Comparison of ENCODE assay signal across 26 mouse cellular contexts in genomic region chr5:37819971-37820370, GRCm38 (mm10). TPM values are rescaled to one million over a fixed set of nuclear protein-coding genes. Genes with fewer than 3 reads are reported as not detected.
DNase-seq lines count a peak whose midpoint lies in the region; ATAC-seq and TF ChIP-seq lines count a peak whose summit lies in the region.
"Had no signal": no experiment of that assay in that cellular context is flagged by ENCODE, and none has a peak within 500 bp of the region (broad histone marks: within the 10 kb centered on the region; RNA-seq: fewer than 3 reads in every experiment).

No protein-coding gene starts in this region.

- peaks cover 7% of the 10 kb centered on the region for H3K4me1 ChIP-seq in hindbrain, embryonic 11.5 days (replicated peaks; ENCODE audit: control insufficient read depth, insufficient read depth, low read length)
- peaks cover 7% of the 10 kb centered on the region; the same call in 1 of the 2 replicates for H3K4me1 ChIP-seq in hindbrain, postnatal 0 days (ENCODE audit: insufficient read depth, low read length)
- H3K4me1 ChIP-seq in embryonic facial prominence, embryonic 13.5 days, result peaks cover 52% of the 10 kb centered on the region
- peaks cover 61% of the 10 kb centered on the region for H3K4me1 ChIP-seq in limb, embryonic 12.5 days (replicated peaks)

- DNase-seq in hindbrain, embryonic 11.5 days (ENCODE audit: low spot score), result peak; percentile 44
- DNase-seq in hindbrain, postnatal 0 days (ENCODE audit: low spot score), result no peak
- DNase-seq in embryo, embryonic 9.5 days (ENCODE audit: extremely low spot score), result peak; percentile 28
- no peak for DNase-seq in kidney, adult 8-10 months
- DNase-seq in cerebellum, adult 11 months, result no peak
- DNase-seq in adrenal gland, postnatal 14 days, result no peak
- DNase-seq: adrenal gland, postnatal 36 days; cerebellum, adult 8-10 months; cerebellum, postnatal 25 days; gastrocnemius, postnatal 10 days; heart, postnatal 14 days; kidney, adult 11 months; kidney, postnatal 25 days had no signal

- TF ChIP-seq CTCF in hindbrain, postnatal 0 days (IDR thresholded peaks at IDR 0.05; ENCODE audit: low read depth), result no peak

- no peak overlapping the region for H3K4me2 ChIP-seq in hindbrain, embryonic 11.5 days (replicated peaks; ENCODE audit: low read depth, low read length)
- H3K4me2 ChIP-seq in hindbrain, postnatal 0 days (ENCODE audit: low read depth, low read length), result no peak overlapping the region
- peak overlapping the region; percentile 75 for H3K4me2 ChIP-seq in embryonic facial prominence, embryonic 13.5 days
- peak overlapping the region; percentile 55 for H3K4me2 ChIP-seq in limb, embryonic 12.5 days
- H3K4me2 ChIP-seq: hindbrain, embryonic 13.5 days; kidney, embryonic 15.5 days; lung, embryonic 15.5 days had no signal

- no peak overlapping the region for H3K9ac ChIP-seq in hindbrain, embryonic 11.5 days (ENCODE audit: low read depth, low read length)
- H3K9ac ChIP-seq in hindbrain, postnatal 0 days (replicated peaks; ENCODE audit: low read length), result no peak overlapping the region
- H3K9ac ChIP-seq in embryonic facial prominence, embryonic 13.5 days, result peak overlapping the region; percentile 80
- peak overlapping the region; percentile 42; the same call in 1 of the 2 replicates for H3K9ac ChIP-seq in limb, embryonic 12.5 days (replicated peaks)
- H3K9ac ChIP-seq: hindbrain, embryonic 13.5 days; kidney, embryonic 15.5 days; lung, embryonic 15.5 days; midbrain, embryonic 12.5 days; neural tube, embryonic 12.5 days had no signal

- no peak overlapping the region for H3K4me3 ChIP-seq in hindbrain, embryonic 11.5 days (ENCODE audit: low read depth, low read length)
- H3K4me3 ChIP-seq in hindbrain, postnatal 0 days (ENCODE audit: low read length), result no peak overlapping the region
- peak overlapping the region; percentile 92 for H3K4me3 ChIP-seq in embryonic facial prominence, embryonic 13.5 days
- peak overlapping the region; percentile 33 for H3K4me3 ChIP-seq in limb, embryonic 12.5 days (replicated peaks)
- H3K4me3 ChIP-seq: kidney, embryonic 15.5 days; left cerebral cortex, adult 2 months; lung, embryonic 15.5 days; midbrain, embryonic 12.5 days; myocyte; neural tube, embryonic 12.5 days had no signal

- no peak for ATAC-seq in hindbrain, embryonic 11.5 days (ENCODE audit: low FRiP score)
- no peak for ATAC-seq in hindbrain, postnatal 0 days
- no peak for ATAC-seq in embryonic facial prominence, embryonic 13.5 days (ENCODE audit: insufficient number of reproducible peaks, insufficient read depth, low FRiP score, low TSS enrichment, low read depth)
- ATAC-seq in limb, embryonic 12.5 days (ENCODE audit: insufficient number of reproducible peaks, insufficient read depth, low FRiP score, low TSS enrichment, low read depth), result no peak
- ATAC-seq: CD4-positive, CD25-positive, alpha-beta regulatory T cell, adult 4 months; forebrain, embryonic 14.5 days had no signal

- H3K27me3 ChIP-seq in hindbrain, embryonic 11.5 days (ENCODE audit: control insufficient read depth, insufficient read depth, low read length), result peaks cover 79% of the 10 kb centered on the region
- H3K27me3 ChIP-seq in hindbrain, postnatal 0 days (ENCODE audit: insufficient read depth, low read length), result peaks cover 85% of the 10 kb centered on the region
- H3K27me3 ChIP-seq in embryonic facial prominence, embryonic 13.5 days, result peaks cover 61% of the 10 kb centered on the region
- H3K27me3 ChIP-seq in limb, embryonic 12.5 days, result peaks cover 92% of the 10 kb centered on the region

- no peak overlapping the region for H3K27ac ChIP-seq in hindbrain, embryonic 11.5 days (ENCODE audit: low read depth, low read length)
- H3K27ac ChIP-seq in hindbrain, postnatal 0 days, result no peak overlapping the region
- H3K27ac ChIP-seq in embryonic facial prominence, embryonic 13.5 days, result peak overlapping the region; percentile 94
- H3K27ac ChIP-seq in limb, embryonic 12.5 days, result peak overlapping the region; percentile 65
- H3K27ac ChIP-seq: hindbrain, embryonic 13.5 days; kidney, embryonic 15.5 days; left cerebral cortex, adult 2 months; lung, embryonic 15.5 days; midbrain, embryonic 12.5 days; neural tube, embryonic 12.5 days had no signal

- H3K9me3 ChIP-seq in hindbrain, embryonic 11.5 days (ENCODE audit: control insufficient read depth, low read length), result no peaks in the 10 kb centered on the region
- H3K9me3 ChIP-seq in hindbrain, postnatal 0 days (ENCODE audit: low read length), result no peaks in the 10 kb centered on the region
- H3K9me3 ChIP-seq in embryonic facial prominence, embryonic 13.5 days, result no peaks in the 10 kb centered on the region
- no peaks in the 10 kb centered on the region for H3K9me3 ChIP-seq in limb, embryonic 12.5 days
- H3K9me3 ChIP-seq: hindbrain, embryonic 13.5 days; kidney, embryonic 15.5 days; lung, embryonic 15.5 days; midbrain, embryonic 12.5 days; neural tube, embryonic 12.5 days had no signal

- no peaks in the 10 kb centered on the region for H3K36me3 ChIP-seq in hindbrain, embryonic 11.5 days (ENCODE audit: control insufficient read depth, insufficient read depth, low read length)
- H3K36me3 ChIP-seq in hindbrain, postnatal 0 days (ENCODE audit: insufficient read depth, low read length), result no peaks in the 10 kb centered on the region
- H3K36me3 ChIP-seq in embryonic facial prominence, embryonic 13.5 days, result peaks cover 26% of the 10 kb centered on the region
- H3K36me3 ChIP-seq in limb, embryonic 12.5 days, result no peaks in the 10 kb centered on the region
- H3K36me3 ChIP-seq: hindbrain, embryonic 13.5 days; kidney, embryonic 15.5 days; lung, embryonic 15.5 days; midbrain, embryonic 12.5 days; neural tube, embryonic 12.5 days had no signal

- WGBS in hindbrain, embryonic 11.5 days, result 8% methylated on average over 3 of the region's 3 CpGs
- WGBS in hindbrain, postnatal 0 days, result 20% methylated on average over 3 of the region's 3 CpGs
- 7% methylated on average over 3 of the region's 3 CpGs for WGBS in embryonic facial prominence, embryonic 13.5 days
- 7% methylated on average over 3 of the region's 3 CpGs for WGBS in limb, embryonic 12.5 days

RNA-seq across cellular contexts. Expression of gene Msx1, which starts 4.4 kb away (rescaled TPM):
- 103 and 121 TPM in 2 replicates for polyA plus RNA-seq in hindbrain, embryonic 11.5 days (2014; fragmentation: Nextera tagmentation; extraction: Ambion mirVana)
- 14.8 and 20.6 TPM in 2 replicates for total RNA-seq in hindbrain, postnatal 0 days (2014; rRNA removed)
- polyA plus RNA-seq in hindbrain, postnatal 0 days (2015; fragmentation: Nextera tagmentation; extraction: Ambion mirVana), result 26.2 and 28.0 TPM in 2 replicates
- polyA plus RNA-seq in embryonic facial prominence, embryonic 13.5 days (2015; fragmentation: Nextera tagmentation; extraction: Ambion mirVana), result 519 and 586 TPM in 2 replicates
- 462 and 487 TPM in 2 replicates for polyA plus RNA-seq in limb, embryonic 12.5 days (2016; fragmentation: Nextera tagmentation; extraction: Ambion mirVana)
- 1.9 and 2.1 TPM in 2 replicates for total RNA-seq in adrenal gland, postnatal 14 days (2021)
- total RNA-seq: megakaryocyte progenitor cell, adult 5-6 weeks had no signal
- polyA plus RNA-seq: CD4-positive, CD25-positive, alpha-beta regulatory T cell, adult 4 months; testis, adult 2 months had no signal

Comparison
In these comparisons a context has a peak if more than half of its experiments do, and no peak if none do; other contexts are left out.
1. DNase-seq: peak in hindbrain, embryonic 11.5 days (single experiment) and embryo, embryonic 9.5 days (single experiment); none in hindbrain, postnatal 0 days (single experiment), kidney, adult 8-10 months (0 of 2), cerebellum, adult 11 months (single experiment) and adrenal gland, postnatal 14 days (single experiment).
2. H3K27ac ChIP-seq: peak in embryonic facial prominence, embryonic 13.5 days (single experiment) and limb, embryonic 12.5 days (single experiment); none in hindbrain, embryonic 11.5 days (single experiment) and hindbrain, postnatal 0 days (single experiment).
3. H3K4me2 ChIP-seq: peak in embryonic facial prominence, embryonic 13.5 days (single experiment) and limb, embryonic 12.5 days (single experiment); none in hindbrain, embryonic 11.5 days (single experiment) and hindbrain, postnatal 0 days (single experiment).
4. H3K4me3 ChIP-seq: peak in embryonic facial prominence, embryonic 13.5 days (single experiment) and limb, embryonic 12.5 days (single experiment); none in hindbrain, embryonic 11.5 days (single experiment) and hindbrain, postnatal 0 days (single experiment).
5. H3K9ac ChIP-seq: peak in embryonic facial prominence, embryonic 13.5 days (single experiment) and limb, embryonic 12.5 days (single experiment); none in hindbrain, embryonic 11.5 days (single experiment) and hindbrain, postnatal 0 days (single experiment).